Mouse (Mus musculus) bone marrow macrophage, adult 2 months (primary cell): Measurements from ENCODE around the gene Cdc20b. TPM values are rescaled to one million over a fixed set of nuclear protein-coding genes. Genes with fewer than 3 reads are reported as not detected.

Experiments
- H3K27ac ChIP-seq: 2 replicates; pipeline ENCODE4 v1.5.1; 2012; ENCODE audit warnings: low read depth, low read length; ENCODE audit not compliant: insufficient read depth
- H3K4me1 ChIP-seq: 2 replicates; pipeline ENCODE4 v1.6.1; 2012; ENCODE audit warnings: low read length; ENCODE audit not compliant: control insufficient read depth, insufficient read depth
- H3K4me3 ChIP-seq: 2 replicates; pipeline ENCODE4 v1.5.1; 2012; ENCODE audit warnings: mild to moderate bottlenecking, low read length, moderate library complexity; ENCODE audit not compliant: insufficient read depth
- CTCF ChIP-seq: IDR thresholded peaks from 2 replicates; pipeline ENCODE4 v1.5.1; 2012; ENCODE audit warnings: low read depth, mild to moderate bottlenecking, low read length, moderate library complexity
- POLR2A ChIP-seq: IDR thresholded peaks from 2 replicates; pipeline ENCODE4 v1.6.1; 2012; ENCODE audit warnings: mild to moderate bottlenecking, low read depth, low read length, borderline replicate concordance
- polyA plus RNA-seq: library from polyadenylated mRNA; stranded (reverse); fragments of >200 nt; gene quantifications from 2 replicates; pipeline ENCODE4 v1.2.4, GENCODE M21; 2012; ENCODE audit not compliant: missing spikeins, insufficient read depth, insufficient read length

Cdc20b gene
- polyA plus RNA-seq, 1 experiment = not detected

GRCm38 (mm10) chr13:113047018-113047417 lies 12.1 kb downstream of the Cdc20b start:
- TF ChIP-seq CTCF = no peak
- TF ChIP-seq POLR2A = no peak
- 0 out of 2 replicates have a peak, but pooled peaks cover 3% of the 10 kb centered on the region for H3K4me1 ChIP-seq
- no peak overlapping the region for H3K4me3 ChIP-seq
- H3K27ac ChIP-seq = no peak overlapping the region

- TF ChIP-seq POLR2A (no peak), CTCF (no peak)
- 0 out of 2 replicates have a peak, but pooled peaks cover 3% of the 10 kb centered on the region for H3K4me1 ChIP-seq
- H3K4me3 ChIP-seq = no peak overlapping the region
- no peak overlapping the region for H3K27ac ChIP-seq
These were observed 12.7 kb downstream of the Cdc20b start for GRCm38 (mm10) chr13:113047647-113048046.

- no peak for TF ChIP-seq POLR2A
- no peak for TF ChIP-seq CTCF
- 0 out of 2 replicates have a peak, but pooled peaks cover 3% of the 10 kb centered on the region for H3K4me1 ChIP-seq
- no peak overlapping the region for H3K27ac ChIP-seq
- no peak overlapping the region for H3K4me3 ChIP-seq
These were observed 19.3 kb downstream of the Cdc20b start for GRCm38 (mm10) chr13:113054230-113054629.

GRCm38 (mm10) chr13:113055826-113056225 lies 20.9 kb downstream of the Cdc20b start:
- Histone ChIP-seq H3K4me3 (no peak overlapping the region), H3K27ac (no peak overlapping the region), H3K4me1 (0 out of 2 replicates have a peak, but pooled peaks cover 3% of the 10 kb centered on the region)
- TF ChIP-seq CTCF = no peak

GRCm38 (mm10) chr13:113061746-113062145 lies 26.8 kb downstream of the Cdc20b start:
- Histone ChIP-seq H3K4me1 (no peaks in the 10 kb centered on the region), H3K4me3 (no peak overlapping the region), H3K27ac (no peak overlapping the region)
- TF ChIP-seq CTCF (no peak), POLR2A (no peak)

- TF ChIP-seq POLR2A (no peak), CTCF (no peak)
- Histone ChIP-seq H3K4me1 (no peaks in the 10 kb centered on the region), H3K27ac (no peak overlapping the region), H3K4me3 (no peak overlapping the region)
These were observed 29.6 kb downstream of the Cdc20b start for GRCm38 (mm10) chr13:113064542-113064941.

GRCm38 (mm10) chr13:113079021-113079420 lies 44.1 kb downstream of the Cdc20b start:
- H3K27ac ChIP-seq = no peak overlapping the region
- TF ChIP-seq CTCF = no peak
- TF ChIP-seq POLR2A = no peak
- no peaks in the 10 kb centered on the region for H3K4me1 ChIP-seq
- no peak overlapping the region for H3K4me3 ChIP-seq

- Histone ChIP-seq H3K27ac (no peak overlapping the region), H3K4me3 (no peak overlapping the region), H3K4me1 (no peaks in the 10 kb centered on the region)
- TF ChIP-seq CTCF (no peak), POLR2A (no peak)
These were observed 47.2 kb downstream of the Cdc20b start for GRCm38 (mm10) chr13:113082101-113082500.

- no peak overlapping the region for H3K27ac ChIP-seq
- no peak overlapping the region for H3K4me3 ChIP-seq
- TF ChIP-seq POLR2A (no peak), CTCF (no peak)
- H3K4me1 ChIP-seq = no peaks in the 10 kb centered on the region
These were observed 49.8 kb downstream of the Cdc20b start for GRCm38 (mm10) chr13:113084732-113085131.

- H3K27ac ChIP-seq = no peak overlapping the region
- H3K4me1 ChIP-seq = no peaks in the 10 kb centered on the region
- TF ChIP-seq CTCF (no peak), POLR2A (no peak)
- H3K4me3 ChIP-seq = no peak overlapping the region
These were observed 52.5 kb downstream of the Cdc20b start for GRCm38 (mm10) chr13:113087226-113088017.

GRCm38 (mm10) chr13:113090489-113090888 lies 55.6 kb downstream of the Cdc20b start:
- TF ChIP-seq POLR2A = no peak
- TF ChIP-seq CTCF = no peak
- Histone ChIP-seq H3K4me3 (no peak overlapping the region), H3K27ac (no peak overlapping the region), H3K4me1 (no peaks in the 10 kb centered on the region)
